Mouse (Mus musculus) myocyte (in vitro differentiated cells): ENCODE measurements around the gene Ankrd33b.

ENCODE experiments used
- CEBPB ChIP-seq: IDR thresholded peaks from 2 replicates; pipeline ENCODE4 v1.6.1; 2011; ENCODE audit warnings: mild to moderate bottlenecking, moderate library complexity; ENCODE audit not compliant: poor library complexity, insufficient read depth, severe bottlenecking
- E2F4 ChIP-seq: IDR thresholded peaks from one replicate; pipeline ENCODE4 v1.6.1; 2011; ENCODE audit warnings: mild to moderate bottlenecking, control low read depth, moderate library complexity; ENCODE audit not compliant: insufficient read depth
- MAX ChIP-seq: IDR thresholded peaks from one replicate; pipeline ENCODE4 v1.6.1; 2011; ENCODE audit warnings: low read depth, mild to moderate bottlenecking, control low read depth
- MYOD1 ChIP-seq, 3 experiments: IDR thresholded peaks; one replicate each; pipeline ENCODE4 v1.6.1; 2011; ENCODE audit warnings: control low read depth in 2 of 3, low read depth in 2 of 3, mild to moderate bottlenecking in 2 of 3, moderate library complexity in 1 of 3; ENCODE audit not compliant: insufficient read length in 2 of 3, control insufficient read depth in 1 of 3
- MYOG ChIP-seq, 3 experiments: IDR thresholded peaks; one replicate each; pipeline ENCODE4 v1.6.1; 2011; ENCODE audit warnings: control low read depth in 2 of 3, low read depth in 2 of 3, mild to moderate bottlenecking in 2 of 3; ENCODE audit not compliant: insufficient read length in 2 of 3, control insufficient read depth in 1 of 3, insufficient read depth in 1 of 3
- POLR2A ChIP-seq: IDR thresholded peaks from one replicate; pipeline ENCODE4 v1.6.1; 2011; ENCODE audit warnings: low read depth, mild to moderate bottlenecking, control low read depth, moderate library complexity; ENCODE audit not compliant: insufficient read length
- POLR2AphosphoS2 ChIP-seq: IDR thresholded peaks from one replicate; pipeline ENCODE4 v1.6.1; 2011; ENCODE audit warnings: low read depth, control low read depth; ENCODE audit not compliant: insufficient read length
- REST ChIP-seq: IDR thresholded peaks from one replicate; pipeline ENCODE4 v1.6.1; 2011; ENCODE audit warnings: mild to moderate bottlenecking, control low read depth, moderate library complexity; ENCODE audit not compliant: insufficient read depth, insufficient read length
- SRF ChIP-seq: IDR thresholded peaks from one replicate; pipeline ENCODE4 v1.6.1; 2011; ENCODE audit warnings: low read depth; ENCODE audit not compliant: control insufficient read depth, insufficient read length
- TCF3 ChIP-seq: IDR thresholded peaks from one replicate; pipeline ENCODE4 v1.6.1; 2011; ENCODE audit warnings: low read depth, control low read depth; ENCODE audit not compliant: insufficient read length
- USF1 ChIP-seq: IDR thresholded peaks from one replicate; pipeline ENCODE4 v1.6.1; 2011; ENCODE audit warnings: low read depth, mild to moderate bottlenecking, control low read depth, moderate library complexity

DNA sequence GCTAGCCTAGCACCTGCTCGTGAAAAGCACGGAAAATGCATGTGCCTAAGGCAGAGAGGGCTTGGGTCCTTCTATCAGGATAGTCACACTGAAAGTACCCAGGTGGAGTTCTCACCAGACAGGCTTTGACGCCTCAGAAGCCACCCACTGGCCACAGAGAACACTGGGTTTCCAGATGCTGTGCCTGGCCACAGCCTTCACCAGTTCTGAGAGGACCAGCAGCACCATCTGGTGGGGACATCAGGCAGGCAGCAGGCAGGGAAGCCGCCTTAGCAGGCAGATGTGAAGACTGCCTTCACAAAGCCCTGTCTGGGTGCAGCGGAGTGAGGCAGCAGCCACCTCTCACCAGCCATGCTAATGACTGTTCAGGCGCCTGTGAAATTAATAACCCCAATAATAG lies 102.7 kb downstream of the Ankrd33b start:
- no peak for TF ChIP-seq E2F4
- no peak for TF ChIP-seq POLR2A
- no peak for TF ChIP-seq MAX
- no peak for TF ChIP-seq CEBPB
- peak; percentile 38 for TF ChIP-seq POLR2AphosphoS2
- peak in 1 of 3 experiments; percentile 62 for TF ChIP-seq MYOG (IDR thresholded peaks at IDR 0.05; ENCODE audit: control insufficient read depth in 1 of 3, insufficient read depth in 1 of 3, insufficient read length in 2 of 3, low read depth in 2 of 3)
- no peak for TF ChIP-seq SRF
- no peak for TF ChIP-seq REST
- TF ChIP-seq USF1, result no peak
- peak in 1 of 3 experiments; percentile 30 for TF ChIP-seq MYOD1 (IDR thresholded peaks at IDR 0.05; ENCODE audit: control insufficient read depth in 1 of 3, insufficient read length in 2 of 3, low read depth in 2 of 3)
- TF ChIP-seq TCF3, result no peak
